Mouse (Mus musculus): ENCODE measurements around the gene Gigyf1.
A peak's percentile ranks its signal among the peaks of the same experiment; 100 is the strongest.

The Gigyf1 gene

DNA sequence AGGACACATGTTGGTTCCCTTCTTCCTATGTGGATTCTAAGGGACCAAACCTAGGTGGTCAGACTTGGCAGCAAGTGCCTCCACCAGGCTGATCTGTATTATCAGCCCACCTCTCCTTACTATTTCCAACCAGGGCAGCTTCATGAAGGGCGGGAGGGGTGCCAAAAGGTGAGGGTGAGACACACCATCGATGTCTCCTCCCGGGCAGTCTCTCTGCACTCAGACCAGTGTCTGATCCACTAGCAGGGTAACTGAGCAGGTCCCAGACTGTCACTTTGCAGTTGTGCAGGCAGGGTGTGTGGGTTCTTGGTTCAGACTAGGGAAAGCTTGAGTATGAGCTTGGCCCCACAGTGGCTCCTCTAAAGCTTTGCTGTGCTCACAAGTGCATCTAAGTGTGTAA, 3.5 kb upstream of the Gigyf1 start:
- no peak for DNase-seq

DNA sequence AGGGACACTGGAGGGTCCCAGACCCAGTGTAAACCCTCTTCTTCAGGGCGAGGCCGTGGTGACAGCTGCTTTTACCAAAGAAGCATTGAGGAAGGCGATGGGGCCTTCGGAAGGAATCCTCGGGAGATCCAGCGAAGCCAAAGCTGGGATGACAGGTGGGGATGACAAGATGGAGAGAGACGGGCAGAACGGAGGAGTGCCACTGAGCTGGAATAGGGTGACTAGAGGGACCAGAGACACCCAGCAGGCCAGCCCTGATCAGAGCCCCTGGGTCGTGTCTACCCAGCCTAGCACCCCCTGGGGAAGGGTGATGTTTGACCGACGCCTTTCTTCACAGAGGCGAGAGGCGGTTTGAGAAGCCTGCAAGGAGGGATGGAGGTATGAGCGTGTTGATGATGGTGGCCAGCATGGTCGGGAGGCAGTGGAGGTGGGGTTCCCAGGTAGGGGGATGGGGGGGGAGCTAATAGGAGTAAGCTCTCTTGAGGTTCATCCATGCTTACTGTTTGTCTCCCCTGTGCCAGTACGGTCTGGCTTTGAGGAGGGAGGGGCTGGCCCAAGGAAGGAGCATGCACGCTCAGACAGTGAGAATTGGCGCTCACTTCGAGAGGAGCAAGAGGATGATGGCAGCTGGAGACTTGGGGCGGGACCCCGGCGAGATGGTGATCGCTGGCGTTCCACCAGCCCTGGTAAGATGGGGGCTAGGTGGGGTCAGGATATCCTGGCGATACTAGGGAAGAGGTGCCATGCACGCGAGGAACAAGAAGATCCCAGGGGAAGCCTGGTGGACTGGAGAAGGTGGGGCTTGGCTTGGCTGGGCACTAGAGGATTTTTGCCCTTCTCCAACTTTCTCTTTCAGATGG, 1.6 kb downstream of the Gigyf1 start:
- DNase-seq = no peak

DNA sequence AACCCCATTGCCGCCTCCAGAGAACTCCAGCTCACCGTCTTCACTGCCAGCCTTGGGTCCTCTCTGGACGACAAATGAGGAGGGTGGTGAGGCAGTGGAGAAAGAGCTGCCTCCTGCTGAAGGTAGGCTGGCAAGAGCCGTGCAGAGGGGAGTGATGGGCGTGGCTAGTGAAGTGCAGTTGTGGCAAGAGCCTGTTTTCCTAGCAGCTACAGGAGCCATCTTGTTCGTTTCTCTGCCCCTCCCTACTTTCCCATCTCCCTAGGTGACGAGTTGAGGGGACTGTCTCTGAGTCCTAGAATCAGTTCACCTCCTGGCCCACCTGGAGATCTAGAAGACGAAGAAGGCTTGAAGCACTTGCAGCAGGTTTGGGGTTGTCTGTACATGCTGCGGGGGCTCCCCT, 3.5 kb downstream of the Gigyf1 start:
- DNase-seq = no peak

DNA sequence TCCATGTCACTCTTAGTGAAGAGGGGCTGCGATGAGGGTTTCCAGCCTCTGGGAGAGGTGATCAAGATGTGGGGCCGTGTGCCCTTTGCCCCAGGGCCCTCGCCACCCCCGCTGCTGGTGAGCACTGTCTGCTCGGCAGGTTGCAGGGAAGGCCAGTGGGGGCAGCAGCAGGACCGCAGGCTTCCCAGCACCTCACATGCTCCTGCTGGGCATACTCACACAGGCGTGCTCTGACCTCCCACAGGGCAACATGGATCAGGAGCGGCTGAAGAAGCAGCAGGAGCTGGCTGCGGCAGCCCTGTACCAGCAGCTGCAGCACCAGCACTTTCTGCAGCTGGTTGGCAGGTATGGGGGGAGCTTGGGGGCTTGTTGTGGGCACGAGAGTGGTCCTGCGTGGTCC, 4.4 kb downstream of the Gigyf1 start:
- no peak for DNase-seq

DNA sequence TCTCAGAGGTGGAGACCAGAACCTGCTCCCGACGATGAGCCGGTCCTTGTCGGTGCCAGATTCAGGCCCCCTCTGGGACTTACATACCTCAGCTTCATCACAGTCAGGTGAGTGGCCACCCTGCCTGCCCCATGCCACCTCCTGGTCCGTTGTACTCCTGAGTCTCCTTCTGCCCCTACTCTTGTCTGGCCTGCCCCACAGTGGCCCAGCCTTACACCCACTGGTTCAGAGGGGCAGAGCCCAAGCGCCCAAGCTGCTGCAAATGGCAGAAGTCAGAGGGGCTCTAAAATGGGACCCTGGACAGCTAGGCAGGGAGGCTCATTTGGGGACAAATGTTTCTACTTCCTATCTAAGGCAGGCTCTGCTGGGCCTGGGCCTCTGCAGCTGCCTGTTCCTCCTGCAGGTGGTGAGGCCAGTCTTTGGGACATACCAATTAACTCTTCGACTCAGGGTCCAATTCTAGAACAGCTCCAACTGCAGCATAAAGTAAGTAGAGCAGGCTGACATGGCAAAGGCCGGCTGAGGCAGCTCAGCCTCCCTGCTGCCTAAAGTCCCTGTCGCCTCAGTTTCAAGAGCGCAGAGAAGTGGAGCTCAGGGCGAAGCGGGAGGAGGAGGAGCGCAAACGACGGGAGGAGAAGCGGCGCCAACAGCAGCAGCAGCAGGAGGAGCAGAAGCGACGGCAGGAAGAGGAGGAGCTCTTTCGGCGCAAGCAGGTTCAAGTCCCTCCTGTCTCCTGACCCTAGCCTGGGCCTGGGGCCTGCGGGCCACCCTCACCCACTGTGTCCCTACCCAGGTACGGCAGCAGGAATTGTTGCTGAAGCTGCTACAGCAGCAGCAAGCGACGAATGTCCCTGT, 5.3 kb downstream of the Gigyf1 start:
- DNase-seq = no peak

DNA sequence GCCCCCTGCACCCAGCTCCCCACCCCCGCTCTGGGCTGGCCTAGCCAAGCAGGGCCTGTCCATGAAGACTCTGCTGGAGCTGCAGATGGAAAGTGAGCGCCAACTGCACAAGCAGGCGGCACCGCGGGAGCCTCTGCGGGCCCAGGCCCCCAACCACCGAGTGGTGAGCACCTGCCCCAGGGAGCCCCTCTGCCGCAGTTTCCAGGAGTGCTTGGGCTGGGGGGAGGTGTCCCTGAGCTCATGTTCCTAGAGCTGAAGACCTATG, 5.8 kb downstream of the Gigyf1 start:
- DNase-seq = no peak

GRCm38 (mm10) chr5:137524671-137525070, 6.3 kb downstream of the Gigyf1 start:
- DNase-seq = no peak

DNA sequence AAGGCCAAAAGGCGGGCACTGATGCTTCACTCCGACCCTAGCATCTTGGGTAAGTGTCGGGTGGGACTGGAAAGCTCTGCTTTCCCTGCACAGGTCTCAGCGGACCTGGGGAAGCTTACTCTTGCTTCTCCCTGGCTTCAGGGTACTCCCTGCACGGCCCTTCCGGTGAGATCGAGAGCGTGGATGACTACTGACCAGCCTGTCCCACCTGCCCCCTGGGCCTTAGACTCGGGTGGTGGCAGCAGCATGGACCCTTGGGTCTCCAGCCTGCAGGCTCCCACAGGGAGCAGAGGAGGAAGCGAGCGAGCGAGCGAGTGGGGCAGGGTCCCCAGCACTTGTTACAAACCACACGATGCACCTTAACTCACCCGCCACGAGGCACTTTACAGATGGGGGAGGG, 7.2 kb downstream of the Gigyf1 start:
- no peak for DNase-seq

DNA sequence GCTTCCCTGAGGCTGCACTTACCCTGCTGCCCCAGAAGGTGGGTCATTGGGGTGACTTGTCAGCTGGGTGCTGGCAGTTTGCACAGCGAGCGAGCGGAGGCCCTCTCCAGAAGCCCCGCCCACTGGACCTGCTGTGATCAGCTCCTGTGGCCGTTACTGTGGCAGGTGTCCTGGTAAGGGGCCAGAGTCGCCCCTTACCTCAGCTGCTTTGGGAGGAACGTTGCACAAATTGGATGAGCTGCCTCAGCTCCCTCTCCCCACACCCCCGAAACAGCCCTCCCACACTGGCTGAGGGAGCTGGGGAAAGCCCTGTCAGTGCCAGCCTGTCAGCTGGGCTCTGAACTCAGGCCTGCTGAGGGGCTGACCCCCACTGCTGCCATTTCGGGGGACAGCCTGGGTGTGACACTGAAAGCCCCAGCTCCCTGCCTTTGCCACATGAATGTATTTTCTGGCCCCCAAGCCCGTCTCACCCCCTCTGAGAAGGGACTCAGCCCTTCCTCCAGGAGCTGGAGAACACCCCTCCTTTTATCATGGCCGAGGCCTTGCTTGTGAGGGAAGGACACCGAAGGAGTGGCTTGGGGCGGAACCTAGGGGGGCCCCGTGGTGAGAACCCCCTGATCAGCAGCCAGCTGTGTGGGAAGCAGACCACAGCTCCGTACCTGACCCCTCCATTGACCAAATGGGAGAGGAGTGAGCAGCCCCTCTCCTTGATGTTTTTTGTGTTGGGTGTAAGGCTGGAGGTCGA, 8.0 kb downstream of the Gigyf1 start:
- DNase-seq = no peak

- DNase-seq = no peak
Measured at GRCm38 (mm10) chr5:137527413-137527812, 9.1 kb downstream of the Gigyf1 start.

DNA sequence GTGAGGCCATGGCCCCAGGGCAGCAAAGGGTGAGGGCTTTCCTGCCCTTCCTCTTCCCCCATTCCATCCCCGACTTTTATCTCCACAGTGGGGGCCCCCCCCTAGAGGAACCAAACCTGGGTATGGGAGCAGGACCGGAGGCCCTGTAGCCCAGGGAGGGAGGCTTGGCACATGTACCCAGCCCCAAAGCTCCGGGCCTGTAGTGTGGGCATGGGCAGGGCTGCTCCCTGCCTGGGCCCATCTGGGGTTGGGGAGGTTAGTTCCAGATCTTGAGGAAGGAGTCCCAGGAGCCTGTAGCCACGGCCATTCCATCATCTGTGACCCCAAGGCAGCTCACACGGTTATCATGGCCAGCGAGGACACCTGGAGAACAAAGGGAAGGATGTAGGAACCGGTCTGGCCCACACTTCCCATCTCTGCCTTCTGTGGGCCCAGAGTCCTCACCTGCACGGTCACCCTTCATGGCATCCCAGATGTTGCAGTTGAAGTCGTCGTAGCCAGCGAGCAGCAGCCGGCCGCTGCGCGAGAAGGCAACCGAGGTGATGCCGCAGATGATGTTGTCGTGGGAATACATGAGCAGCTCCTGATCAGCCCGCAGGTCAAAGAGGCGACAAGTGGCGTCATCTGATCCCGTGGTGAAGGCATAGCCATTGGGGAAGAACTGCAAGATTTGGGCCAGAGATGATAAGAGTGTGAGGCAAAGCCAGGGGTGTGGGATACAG, 10.1 kb downstream of the Gigyf1 start:
- DNase-seq = no peak

GRCm38 (mm10) chr5:137529221-137529995, 11.1 kb downstream of the Gigyf1 start:
- DNase-seq = no peak

DNA sequence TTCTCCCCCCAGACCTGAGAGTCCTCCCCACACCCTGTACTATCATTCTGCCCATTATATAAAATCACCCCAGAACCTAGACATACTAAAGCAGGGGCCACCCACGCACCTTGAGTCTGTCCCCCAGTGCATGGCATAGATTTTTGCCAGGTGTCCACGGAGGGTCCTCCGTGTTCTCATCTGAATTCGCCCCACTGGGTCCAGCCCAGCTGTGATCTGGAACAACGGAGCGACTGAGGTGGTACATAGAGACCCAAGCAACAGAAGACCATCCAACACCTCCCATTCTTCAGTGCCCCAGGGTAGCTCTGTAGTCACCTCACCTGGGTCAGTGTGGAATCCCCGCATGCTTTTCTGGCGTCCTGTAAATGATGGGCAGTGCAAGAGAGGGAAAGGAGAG, 11.7 kb downstream of the Gigyf1 start:
- DNase-seq = no peak

DNA sequence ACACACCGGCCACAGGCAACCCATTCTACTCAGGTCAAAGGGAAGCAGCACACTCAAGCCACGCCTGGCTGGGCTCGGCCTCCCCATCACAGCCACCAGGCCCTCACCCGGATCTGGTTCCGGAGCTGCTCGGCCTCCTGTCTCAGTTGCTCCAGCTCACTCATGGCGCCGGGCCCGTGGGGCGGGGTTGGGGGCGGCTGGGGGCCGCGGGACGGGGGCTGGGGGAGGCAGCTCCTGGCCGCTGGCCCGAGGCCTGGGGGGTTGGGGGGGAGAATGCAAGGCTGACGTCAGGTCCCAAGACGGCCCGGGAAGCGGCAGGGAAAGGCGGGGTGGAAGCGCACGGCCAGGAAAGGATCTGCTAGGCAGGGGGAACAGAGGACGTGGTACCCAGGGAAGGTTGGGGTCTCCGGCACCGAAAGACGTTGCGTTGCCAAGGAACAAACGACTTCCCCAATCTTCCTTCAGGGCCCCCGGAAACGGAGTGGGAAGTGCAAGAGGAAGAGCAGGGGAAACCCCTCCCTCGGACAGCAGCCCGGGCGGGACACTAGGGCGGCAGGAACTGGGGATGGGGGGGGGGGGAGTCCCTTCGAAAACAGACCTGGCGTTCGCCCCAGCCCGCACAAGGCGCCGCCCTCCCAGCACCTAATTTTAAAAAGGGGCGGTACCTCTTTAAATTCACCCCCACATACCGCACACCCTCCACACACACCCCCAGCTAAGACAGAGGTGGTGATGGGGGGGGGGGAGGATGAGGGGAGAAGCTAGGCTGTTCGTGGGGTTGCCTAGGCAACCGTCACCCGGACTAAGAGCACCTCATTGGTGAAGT, 12.5 kb downstream of the Gigyf1 start:
- DNase-seq = peak; percentile 73

DNA sequence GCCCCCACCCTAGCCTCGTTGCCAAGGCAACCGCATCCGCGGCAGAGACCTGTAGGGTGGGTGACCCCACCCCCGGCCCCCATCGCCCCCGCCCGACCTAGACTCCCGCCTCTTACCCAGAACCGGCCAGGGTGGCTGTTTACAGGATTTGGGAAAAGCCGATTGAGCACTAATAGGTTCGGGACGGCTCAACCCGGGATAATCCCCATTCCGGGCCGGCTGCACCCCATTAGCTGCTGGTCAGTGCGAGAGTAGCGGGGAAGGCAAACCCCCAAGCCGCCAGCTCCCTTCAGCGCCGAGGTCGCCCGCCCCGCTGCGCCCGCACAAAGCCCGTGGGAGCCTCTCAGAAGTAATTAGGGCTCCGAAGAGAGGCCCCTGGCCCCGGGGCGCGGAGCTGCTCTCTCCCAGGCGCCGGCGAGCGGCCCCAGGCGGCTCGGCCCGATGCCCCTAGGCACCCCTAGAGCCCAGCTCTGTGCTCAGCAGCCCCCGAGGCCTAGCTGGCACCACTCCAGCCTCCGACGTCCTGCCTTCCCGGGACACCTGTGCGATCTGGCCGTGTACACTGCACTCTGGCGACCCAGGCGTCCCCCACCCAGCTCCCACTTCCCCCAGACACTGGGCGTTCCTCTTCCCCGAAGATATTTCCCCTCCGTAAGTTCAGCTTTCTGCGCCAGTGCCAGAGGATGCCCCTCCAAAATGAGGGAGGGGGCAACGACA, 13.2 kb downstream of the Gigyf1 start:
- peak; percentile 81 for DNase-seq

- DNase-seq = no peak
Measured at GRCm38 (mm10) chr5:137532131-137532807, 13.9 kb downstream of the Gigyf1 start.

- no peak for DNase-seq
Measured at GRCm38 (mm10) chr5:137532808-137533116, 14.4 kb downstream of the Gigyf1 start.

DNA sequence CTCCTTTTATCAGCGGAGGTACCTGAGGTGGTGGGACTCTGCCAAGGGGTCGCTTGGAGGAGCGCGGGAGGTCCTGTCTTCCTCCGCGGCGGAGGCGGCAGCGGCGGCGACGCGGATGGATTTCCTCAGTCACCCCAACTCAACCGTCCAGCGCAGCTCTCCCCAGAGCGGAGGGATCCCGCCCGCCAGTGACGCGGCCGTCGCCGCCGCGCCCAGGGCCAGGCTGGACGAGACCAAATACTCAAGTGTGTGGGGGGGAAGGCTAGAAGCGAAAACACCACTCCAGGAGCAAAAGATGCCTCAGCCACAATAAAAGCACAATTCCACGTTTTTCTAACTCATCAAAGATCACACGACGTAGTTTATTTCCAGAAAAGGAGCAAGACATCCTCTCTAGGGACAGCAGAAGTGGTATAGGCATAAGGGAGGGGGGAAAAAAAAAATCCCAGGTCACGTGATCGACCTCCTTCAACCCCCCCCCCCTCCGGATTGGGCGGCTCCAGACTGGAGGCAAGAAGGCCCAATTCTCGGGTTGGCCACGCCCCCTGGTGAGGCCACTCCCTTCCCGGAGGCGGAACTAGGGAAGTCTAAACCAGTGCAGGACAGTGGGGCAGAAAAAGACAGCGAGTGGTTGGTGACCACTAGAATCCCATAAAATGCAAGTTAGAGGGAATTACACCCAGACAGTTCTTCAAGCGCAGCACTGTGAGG, 14.9 kb downstream of the Gigyf1 start, which contains the start of the genes Epo and Gnb2:
Gene Epo, minus strand, starts transcription at position 126 of the 711 bp plus-strand sequence.
Gene Gnb2, minus strand, starts transcription at position 394 of the 711 bp plus-strand sequence.
- peak; percentile 97 for DNase-seq

GRCm38 (mm10) chr5:137534762-137535161, 16.4 kb downstream of the Gigyf1 start:
- DNase-seq = no peak
